Mouse (Mus musculus) cortical plate, adult 2 months (tissue): ENCODE measurements around the gene Mdm4.
"Not testable (repeated sequence)": the region's sequence is repeated elsewhere in the genome, so short reads cannot be mapped to it uniquely, and the experiment has no call there.

Experiments
- CTCF ChIP-seq: fragments of 200-500 bp; IDR thresholded peaks from 2 replicates; pipeline ENCODE4 v1.5.1; 2011; ENCODE audit warnings: mild to moderate bottlenecking, control low read depth, low read length; ENCODE audit not compliant: insufficient read depth; ENCODE audit errors: extremely low read depth
- POLR2A ChIP-seq: fragments of 200-500 bp; IDR thresholded peaks from 2 replicates; pipeline ENCODE4 v1.6.1; 2011; ENCODE audit warnings: mild to moderate bottlenecking, low read length, control low read depth; ENCODE audit not compliant: insufficient read depth; ENCODE audit errors: extremely low read depth

GRCm38 (mm10) chr1:132988556-132989459 lies 41.6 kb downstream of the Mdm4 start:
- TF ChIP-seq CTCF, POLR2A: not testable (repeated sequence)
